Mouse (Mus musculus): ENCODE measurements around the gene Rnf5.

- TF ChIP-seq POLR2A (IDR thresholded peaks at IDR 0.05; ENCODE audit: insufficient read length, low read depth): no peak
- no peak for TF ChIP-seq E2F4 (IDR thresholded peaks at IDR 0.05; ENCODE audit: insufficient read depth)
- no peak for TF ChIP-seq MYOG (IDR thresholded peaks at IDR 0.05; ENCODE audit: control insufficient read depth in 1 of 3, insufficient read depth in 1 of 3, insufficient read length in 2 of 3, low read depth in 2 of 3)
- no peak for TF ChIP-seq MAX (IDR thresholded peaks at IDR 0.05; ENCODE audit: low read depth)
- TF ChIP-seq CEBPB (IDR thresholded peaks at IDR 0.05; ENCODE audit: insufficient read depth, poor library complexity, severe bottlenecking): no peak
Observed at GRCm38 (mm10) chr17:34626062-34626772, 22.7 kb upstream of the Rnf5 start.

All from myocyte (in vitro differentiated cells).